Mouse (Mus musculus): ENCODE measurements around the gene Arhgap1. TPM values are rescaled to one million over a fixed set of nuclear protein-coding genes. Genes with fewer than 3 reads are reported as not detected.

Gene Arhgap1
- 237 TPM for polyA plus RNA-seq (2017; shearing (Covaris generic))

DNA sequence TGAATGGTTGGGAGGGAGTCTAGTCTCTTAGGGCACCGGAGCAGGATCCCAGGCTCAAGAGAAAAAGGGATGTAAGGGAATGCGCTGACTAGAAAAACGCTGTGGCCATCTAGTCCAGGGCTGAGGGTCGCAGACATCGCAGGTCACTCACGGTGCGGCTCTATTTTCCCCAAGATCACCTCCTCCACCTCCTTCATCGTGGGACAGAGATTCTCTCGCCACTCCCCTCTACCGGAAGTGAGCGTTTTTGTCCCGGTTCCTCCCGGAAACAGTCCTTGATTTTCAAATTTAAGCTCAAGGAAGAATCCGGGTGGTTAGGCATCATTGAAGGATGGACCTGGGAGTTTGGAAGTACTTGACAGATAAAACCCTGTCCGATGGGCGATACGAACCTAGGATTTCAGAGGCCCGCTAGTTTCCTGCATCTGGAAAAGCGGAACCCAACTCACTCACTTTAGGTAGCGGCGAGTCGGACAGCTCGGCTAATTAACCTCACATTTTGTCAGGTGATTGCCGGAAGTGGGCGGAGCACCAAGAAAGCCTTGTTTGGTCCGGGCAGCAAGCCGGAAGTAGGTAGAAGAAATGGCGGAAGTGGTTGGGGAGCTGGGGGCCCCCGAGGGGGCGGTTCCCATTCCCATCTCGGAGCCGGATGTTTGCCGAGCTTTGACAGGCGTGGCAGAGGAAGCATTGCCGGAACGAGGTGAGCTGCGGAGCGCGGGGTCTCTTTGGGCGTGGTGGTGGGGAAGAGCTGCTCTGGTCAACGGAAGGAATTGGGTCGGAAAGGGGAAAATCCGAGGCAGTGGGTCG, at the start of gene Arhgap1, which contains the start of gene Zfp408:
Gene Arhgap1 (plus strand): TSS at position 308 of the 807 bp plus-strand sequence.
Gene Zfp408 (minus strand): TSS at position 239 of the 807 bp plus-strand sequence.

GRCm38 (mm10) chr2:91636229-91636628, 13.4 kb upstream of the Arhgap1 start, which contains the start of gene F2:
Gene F2, minus strand, starts transcription at chr2:91636414.

GRCm38 (mm10) chr2:91710272-91711234, 60.9 kb downstream of the Arhgap1 start, which contains the start of the genes Atg13 and Harbi1:
Gene Atg13, minus strand, starts transcription at chr2:91710576.
Gene Harbi1, plus strand, starts transcription at chr2:91710852.

Other genes with a start within 250 kb of the Arhgap1 start
- gene 1110051M20Rik, start 205.2 kb upstream of the Arhgap1 start, polyA plus RNA-seq (2017; shearing (Covaris generic)), result 8.6 TPM
- not detected for gene Lrp4, start 192.3 kb upstream of the Arhgap1 start, polyA plus RNA-seq (2017; shearing (Covaris generic))
- gene Ckap5, start 123.1 kb upstream of the Arhgap1 start, polyA plus RNA-seq (2017; shearing (Covaris generic)), result 29.7 TPM
- gene F2, start 13.4 kb upstream of the Arhgap1 start, polyA plus RNA-seq (2017; shearing (Covaris generic)), result not detected
- gene Zfp408, start 69 bp upstream of the Arhgap1 start, polyA plus RNA-seq (2017; shearing (Covaris generic)), result 26.9 TPM
- gene Atg13, start 60.7 kb downstream of the Arhgap1 start, polyA plus RNA-seq (2017; shearing (Covaris generic)), result 66.2 TPM
- 8.4 TPM for gene Harbi1, start 61.0 kb downstream of the Arhgap1 start, polyA plus RNA-seq (2017; shearing (Covaris generic))
- 56.5 TPM for gene Ambra1, start 80.3 kb downstream of the Arhgap1 start, polyA plus RNA-seq (2017; shearing (Covaris generic))